Mouse (Mus musculus) brown adipose tissue, adult 24 weeks (tissue): ENCODE measurements around the gene Mefv. TPM values are rescaled to one million over a fixed set of nuclear protein-coding genes. Genes with fewer than 3 reads are reported as not detected.

ENCODE experiments used
- polyA plus RNA-seq: library from polyadenylated mRNA; stranded (reverse); fragments of >200 nt; gene quantifications from 2 replicates; pipeline ENCODE4 v1.2.4, GENCODE M21; 2012; ENCODE audit not compliant: missing spikeins, insufficient read depth, insufficient read length

The Mefv gene
- polyA plus RNA-seq, 1 experiment = not detected

Other genes with a start within 250 kb of the Mefv start
- gene Olfr161, start 127.1 kb downstream of the Mefv start, polyA plus RNA-seq = not detected in 2 replicates
- gene Zfp263, start 26.0 kb upstream of the Mefv start, polyA plus RNA-seq = 6.6 and 6.8 TPM in 2 replicates
- gene Olfr15, start 112.8 kb upstream of the Mefv start, polyA plus RNA-seq = not detected in 2 replicates
- gene Zfp174, start 129.2 kb upstream of the Mefv start, polyA plus RNA-seq = 0.38 and 1.1 TPM in 2 replicates
- gene Naa60, start 154.3 kb upstream of the Mefv start, polyA plus RNA-seq = 41.4 and 52.4 TPM in 2 replicates
- 3.9 and 4.9 TPM in 2 replicates for gene Zfp597, start 166.5 kb upstream of the Mefv start, polyA plus RNA-seq
- not detected in 2 replicates for gene Gm20695, start 166.6 kb upstream of the Mefv start, polyA plus RNA-seq
- gene 1700037C18Rik, start 190.6 kb upstream of the Mefv start, polyA plus RNA-seq = 3.8 and 4.2 TPM in 2 replicates
- gene Cluap1, start 190.7 kb upstream of the Mefv start, polyA plus RNA-seq = 9.1 and 10.2 TPM in 2 replicates